Mouse (Mus musculus) kidney, adult 2 months (tissue): ENCODE measurements around the gene Pter. TPM values are rescaled to one million over a fixed set of nuclear protein-coding genes. Genes with fewer than 3 reads are reported as not detected.

Source experiments
- DNase-seq: peaks from one replicate; pipeline ENCODE4 v3.0.0; 2021
- H3K27ac ChIP-seq: fragments of 200-500 bp; 2 replicates; pipeline ENCODE4 v1.5.1; 2012; ENCODE audit warnings: low read depth, low read length, control low read depth, inconsistent platforms; ENCODE audit not compliant: insufficient read depth
- H3K27me3 ChIP-seq: fragments of 200-500 bp; replicated peaks from 2 replicates; pipeline ENCODE4 v1.6.1; 2012; ENCODE audit warnings: mild to moderate bottlenecking, moderate library complexity, low read length, inconsistent platforms; ENCODE audit not compliant: control insufficient read depth, insufficient read depth
- H3K36me3 ChIP-seq: fragments of 200-500 bp; 2 replicates; pipeline ENCODE4 v1.6.1; 2012; ENCODE audit warnings: mild to moderate bottlenecking, moderate library complexity, low read length, inconsistent platforms; ENCODE audit not compliant: control insufficient read depth, insufficient read depth
- H3K4me1 ChIP-seq: fragments of 200-500 bp; 2 replicates; pipeline ENCODE4 v1.6.1; 2011; ENCODE audit warnings: low read length; ENCODE audit not compliant: control insufficient read depth, insufficient read depth
- H3K4me3 ChIP-seq: fragments of 200-500 bp; 2 replicates; pipeline ENCODE4 v1.5.1; 2011; ENCODE audit warnings: mild to moderate bottlenecking, low read depth, low read length, control low read depth; ENCODE audit not compliant: insufficient read depth
- CTCF ChIP-seq: fragments of 200-500 bp; conservative IDR thresholded peaks from 2 replicates; pipeline ENCODE4 v1.5.1; 2011; ENCODE audit warnings: low read depth, mild to moderate bottlenecking, control low read depth, low read length, moderate library complexity, mixed read lengths; ENCODE audit not compliant: insufficient read depth, insufficient read length
- POLR2A ChIP-seq: fragments of 200-500 bp; IDR thresholded peaks from one replicate; pipeline ENCODE4 v1.6.1; 2011; ENCODE audit warnings: low read depth, low read length, control low read depth
- WGBS: fragments of 180-500 bp; shearing (Covaris S2); methylation state at CpG from one replicate; pipeline ENCODE4 v1.1.7; 2018; 5-methylcytosine and 5-hydroxymethylcytosine counted together
- polyA plus RNA-seq: library from polyadenylated mRNA; depleted of rRNA; stranded (reverse); fragments of >200 nt; gene quantifications from 2 replicates; pipeline ENCODE4 v1.2.3, GENCODE M21; 2012

Pter gene
- polyA plus RNA-seq, 1 experiment: 276 TPM

DNA sequence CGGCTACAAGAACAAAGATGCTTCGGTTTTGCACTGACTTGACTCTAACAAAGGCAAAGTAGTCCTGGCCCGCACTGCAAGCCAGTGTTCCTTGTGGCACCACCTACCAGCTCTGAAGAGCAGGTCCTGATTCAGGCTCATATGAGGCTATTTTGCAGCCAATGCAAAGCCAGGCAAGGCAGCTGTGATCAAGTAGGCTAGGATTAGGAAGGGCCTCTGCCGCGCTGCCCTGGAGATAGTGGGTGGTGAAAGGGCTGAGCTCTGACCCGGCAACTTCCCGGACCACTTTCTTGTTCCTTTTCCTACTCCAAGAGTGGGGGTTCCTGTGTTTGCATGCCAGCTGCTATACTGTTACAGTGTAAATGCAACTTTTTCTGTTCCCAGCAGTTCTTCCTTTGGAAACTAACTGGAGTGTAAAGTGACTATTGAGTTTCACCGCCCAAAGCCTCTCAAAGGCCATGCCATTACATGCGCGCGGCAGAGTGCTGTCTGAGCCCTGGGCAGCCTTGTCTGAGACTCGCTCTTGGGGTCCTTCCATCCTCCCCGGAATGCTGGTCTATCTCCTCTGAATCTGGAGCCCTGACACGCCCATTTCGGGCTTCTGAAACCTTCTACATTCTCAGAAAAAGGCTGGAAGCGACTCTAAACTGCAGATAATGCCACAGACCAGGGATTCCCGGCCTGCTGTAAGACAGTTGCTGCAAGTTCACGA, 85.6 kb downstream of the Pter start:
- no peak for TF ChIP-seq POLR2A
- no peak for TF ChIP-seq CTCF
- DNase-seq: peak; percentile 13
- Histone ChIP-seq H3K36me3 (no peaks in the 10 kb centered on the region), H3K4me1 (no peaks in the 10 kb centered on the region), H3K27me3 (no peaks in the 10 kb centered on the region), H3K27ac (no peak overlapping the region), H3K4me3 (no peak overlapping the region)
- 28% methylated on average over 18 of the region's 18 CpGs for WGBS

- H3K4me3 ChIP-seq: peak overlapping the region; percentile 38
- H3K4me1 ChIP-seq: no peaks in the 10 kb centered on the region
- H3K36me3 ChIP-seq: no peaks in the 10 kb centered on the region
- peak; percentile 19 for DNase-seq
- WGBS: 10% methylated on average over 31 of the region's 31 CpGs
- H3K27me3 ChIP-seq: no peaks in the 10 kb centered on the region
- H3K27ac ChIP-seq: no peak overlapping the region
- TF ChIP-seq CTCF (no peak), POLR2A (no peak)
Measured at GRCm38 (mm10) chr2:13010030-13010459, 86.2 kb downstream of the Pter start.

DNA sequence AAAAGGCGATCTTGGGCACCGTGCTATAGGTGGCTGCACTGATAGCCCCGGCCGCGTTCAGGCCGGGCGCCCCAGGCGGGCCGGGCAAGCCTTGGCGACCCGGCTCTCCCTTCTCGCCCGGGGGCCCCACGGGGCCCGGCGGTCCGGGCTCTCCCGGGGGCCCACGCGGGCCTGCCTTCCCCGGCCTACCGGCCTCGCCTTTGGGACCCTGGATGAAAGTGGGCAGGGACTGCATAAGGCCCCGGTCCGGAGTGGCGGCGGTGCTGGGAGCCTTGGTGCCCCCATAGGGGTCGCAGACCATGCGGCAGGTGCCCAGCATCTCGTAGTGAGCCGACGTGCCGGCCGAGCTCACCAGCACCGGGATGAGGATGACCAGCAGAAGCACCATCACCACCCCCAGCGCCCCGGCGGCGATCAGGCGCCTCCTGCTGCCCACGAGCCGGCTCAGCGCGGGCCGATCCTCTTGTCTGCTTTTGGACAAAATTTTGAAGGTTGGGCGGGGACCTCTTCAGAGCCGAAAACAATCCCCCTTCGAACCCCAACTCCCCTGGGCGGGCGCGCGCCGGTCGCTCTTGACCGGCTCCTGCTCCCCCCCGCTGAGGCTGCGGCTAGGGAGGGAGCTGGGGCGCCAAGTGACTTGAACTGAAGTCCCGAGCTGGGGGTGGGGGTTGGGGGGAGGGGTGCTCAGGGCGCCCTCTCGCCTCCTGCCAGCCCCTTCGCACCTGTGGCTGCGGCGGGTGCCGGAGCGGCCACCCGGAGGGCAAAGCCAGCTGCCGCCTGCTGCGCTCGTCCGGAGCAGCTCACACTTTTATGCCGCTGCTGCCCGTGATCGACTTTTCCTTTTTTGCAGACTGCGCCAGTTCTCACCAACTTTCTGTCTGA, 86.9 kb downstream of the Pter start:
- H3K4me3 ChIP-seq: peak overlapping the region; percentile 38; the same call in 1 of the 2 replicates
- H3K4me1 ChIP-seq: no peaks in the 10 kb centered on the region
- H3K36me3 ChIP-seq: no peaks in the 10 kb centered on the region
- no peak for TF ChIP-seq POLR2A
- 0 out of 2 replicates have a peak, but pooled peaks have one; percentile 20 for TF ChIP-seq CTCF
- H3K27me3 ChIP-seq: no peaks in the 10 kb centered on the region
- no peak overlapping the region for H3K27ac ChIP-seq
- DNase-seq: peak; percentile 47
- under 1% methylated on average over 71 of the region's 75 CpGs for WGBS

GRCm38 (mm10) chr2:13011472-13011871, 87.6 kb downstream of the Pter start, which contains the start of gene C1ql3:
Gene C1ql3 (minus strand): TSS chr2:13011806.
- Histone ChIP-seq H3K4me3 (peak within 1 kb of the TSS; percentile 38; the same call in 1 of the 2 replicates), H3K4me1 (no peaks in the 10 kb centered on the region), H3K36me3 (no peaks in the 10 kb centered on the region), H3K27me3 (no peaks in the 10 kb centered on the region), H3K27ac (no peak within 1 kb of the TSS)
- WGBS: 10% methylated on average over 19 of the region's 19 CpGs
- no peak for DNase-seq
- TF ChIP-seq POLR2A (no peak), CTCF (no peak)

DNA sequence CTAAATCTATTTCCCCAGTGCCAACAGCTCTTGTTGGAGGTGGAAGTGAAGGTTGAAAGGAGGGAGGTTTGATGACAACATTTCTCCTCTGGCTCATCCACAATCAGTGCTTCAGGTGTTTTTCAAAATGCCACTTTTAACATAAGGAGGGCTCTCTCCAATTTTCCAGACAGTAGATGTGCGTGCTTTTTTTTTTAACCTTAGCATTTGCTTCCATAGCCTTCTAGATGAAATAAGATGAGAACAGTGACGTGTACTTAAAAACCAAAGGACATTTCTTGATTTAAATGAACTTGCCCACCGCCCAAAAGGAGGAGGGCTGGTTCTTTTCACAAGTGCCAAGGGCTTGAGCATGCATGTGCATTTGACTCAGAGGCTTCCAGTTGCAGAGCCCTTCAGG, 88.1 kb downstream of the Pter start:
- DNase-seq: no peak
- H3K4me3 ChIP-seq: no peak overlapping the region
- H3K4me1 ChIP-seq: no peaks in the 10 kb centered on the region
- H3K27me3 ChIP-seq: no peaks in the 10 kb centered on the region
- H3K27ac ChIP-seq: no peak overlapping the region
- no peak for TF ChIP-seq CTCF
- TF ChIP-seq POLR2A: no peak
- no peaks in the 10 kb centered on the region for H3K36me3 ChIP-seq
- WGBS: 82% methylated on average over 3 of the region's 3 CpGs

DNA sequence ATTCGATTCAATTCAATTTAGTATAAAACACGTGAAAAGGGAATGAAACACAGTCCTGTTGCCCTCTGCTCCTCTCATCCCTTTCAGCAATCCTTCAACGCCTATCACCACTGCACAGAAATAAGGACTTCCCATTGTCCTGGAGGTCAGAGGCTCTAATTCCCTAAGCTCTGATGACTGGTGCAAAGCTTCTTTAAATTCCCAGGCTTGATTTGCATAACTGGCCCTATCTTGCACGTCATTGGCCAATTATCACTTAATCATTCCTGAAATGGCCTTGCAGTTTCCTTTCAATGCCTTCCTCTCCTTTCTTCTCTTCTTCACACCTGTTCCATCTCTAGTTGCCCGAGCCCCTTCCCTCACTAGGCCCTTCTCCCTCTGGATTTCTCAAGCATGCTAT, 94.5 kb downstream of the Pter start:
- no peaks in the 10 kb centered on the region for H3K27me3 ChIP-seq
- no peak for TF ChIP-seq CTCF
- no peak for TF ChIP-seq POLR2A
- DNase-seq: no peak
- no peaks in the 10 kb centered on the region for H3K4me1 ChIP-seq
- WGBS: 55% methylated on average over 5 of the region's 5 CpGs
- no peak overlapping the region for H3K4me3 ChIP-seq
- H3K27ac ChIP-seq: no peak overlapping the region
- H3K36me3 ChIP-seq: no peaks in the 10 kb centered on the region

DNA sequence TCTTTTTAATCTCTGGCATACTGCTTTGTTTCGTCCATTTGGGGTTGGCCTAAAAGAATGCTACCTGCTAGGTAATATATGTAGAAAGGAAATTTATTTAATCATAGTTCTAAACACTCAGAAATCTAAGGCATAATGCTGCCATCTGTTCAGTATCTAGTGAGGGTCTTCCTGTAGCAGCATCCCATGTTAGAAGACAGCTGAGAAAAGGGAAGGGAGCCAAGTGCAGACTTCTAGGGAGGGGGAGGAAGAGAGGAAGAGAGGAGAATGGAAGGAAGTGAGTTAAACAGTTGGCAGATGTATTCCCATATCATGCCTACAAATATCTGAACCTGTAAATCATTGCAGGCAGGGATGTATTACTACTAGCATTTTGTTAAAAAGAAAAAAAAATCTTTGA, 95.0 kb downstream of the Pter start:
- 79% methylated on average over 1 of the region's 1 CpGs for WGBS
- TF ChIP-seq POLR2A: no peak
- no peak for TF ChIP-seq CTCF
- H3K4me1 ChIP-seq: no peaks in the 10 kb centered on the region
- H3K36me3 ChIP-seq: no peaks in the 10 kb centered on the region
- no peak overlapping the region for H3K27ac ChIP-seq
- no peaks in the 10 kb centered on the region for H3K27me3 ChIP-seq
- no peak for DNase-seq
- H3K4me3 ChIP-seq: no peak overlapping the region
